Mouse (Mus musculus) heart, embryonic 16.5 days (tissue): ENCODE data around the gene Dzip1. TPM values are rescaled to one million over a fixed set of nuclear protein-coding genes. Genes with fewer than 3 reads are reported as not detected.

Experiments used
- ATAC-seq: fragments of 200-750 bp; cut with Nextera tagmentation; replicated peaks from 2 replicates; pipeline ENCODE4 v1.8.0; 2017; ENCODE audit warnings: moderate number of reproducible peaks; ENCODE audit not compliant: insufficient read depth, low FRiP score; ENCODE audit errors: extremely low read depth
- H3K27ac ChIP-seq: fragments of 300-500 bp; sonication (generic); 2 replicates; pipeline ENCODE4 v1.5.1; 2014; ENCODE audit warnings: mild to moderate bottlenecking, low read length, control low read depth, moderate library complexity
- H3K27me3 ChIP-seq: fragments of 300-500 bp; sonication (generic); 2 replicates; pipeline ENCODE4 v1.6.1; 2014; ENCODE audit warnings: low read length, mixed read lengths; ENCODE audit not compliant: control insufficient read depth, insufficient read depth
- H3K36me3 ChIP-seq: fragments of 300-500 bp; sonication (generic); 2 replicates; pipeline ENCODE4 v1.6.1; 2014; ENCODE audit not compliant: control insufficient read depth, insufficient read depth
- H3K4me1 ChIP-seq: fragments of 300-500 bp; sonication (generic); 2 replicates; pipeline ENCODE4 v1.6.1; 2014; ENCODE audit warnings: low read length, mixed read lengths; ENCODE audit not compliant: control insufficient read depth, insufficient read depth
- H3K4me2 ChIP-seq: fragments of 300-500 bp; sonication (generic); 2 replicates; pipeline ENCODE4 v1.6.1; 2014; ENCODE audit warnings: low read depth, mild to moderate bottlenecking, control low read depth, low read length
- H3K4me3 ChIP-seq: fragments of 300-500 bp; sonication (generic); 2 replicates; pipeline ENCODE4 v1.5.1; 2014; ENCODE audit warnings: mild to moderate bottlenecking, control low read depth, low read length
- H3K9ac ChIP-seq: fragments of 300-500 bp; sonication (generic); 2 replicates; pipeline ENCODE4 v1.6.1; 2014; ENCODE audit warnings: low read length, control low read depth
- H3K9me3 ChIP-seq: fragments of 300-500 bp; sonication (generic); replicated peaks from 2 replicates; pipeline ENCODE4 v1.6.1; 2016; ENCODE audit warnings: low read length; ENCODE audit not compliant: control insufficient read depth
- WGBS: fragments of 180-500 bp; shearing (Covaris S2); extraction: QIAGEN DNeasy Blood & Tissue Kit; methylation state at CpG from one replicate; pipeline ENCODE4 v1.1.7; 2014; 5-methylcytosine and 5-hydroxymethylcytosine counted together
- polyA plus RNA-seq: library from polyadenylated mRNA; unstranded; fragments of >200 nt; fragmentation: Nextera tagmentation; extraction: Ambion mirVana; gene quantifications from 2 replicates; pipeline ENCODE4 v1.2.1, GENCODE M21; 2015

Dzip1 gene
- polyA plus RNA-seq, 1 experiment from 2014 or later: 5.0 TPM

GRCm38 (mm10) chr14:118838556-118839120 lies 86.6 kb downstream of the Dzip1 start:
- H3K4me2 ChIP-seq: no peak overlapping the region
- H3K27me3 ChIP-seq: no peaks in the 10 kb centered on the region
- H3K4me1 ChIP-seq: no peaks in the 10 kb centered on the region
- H3K9ac ChIP-seq: no peak overlapping the region
- 68% methylated on average over 8 of the region's 8 CpGs for WGBS
- no peaks in the 10 kb centered on the region for H3K9me3 ChIP-seq
- no peak overlapping the region for H3K27ac ChIP-seq
- no peak overlapping the region for H3K4me3 ChIP-seq
- no peaks in the 10 kb centered on the region for H3K36me3 ChIP-seq
- ATAC-seq: no peak

DNA sequence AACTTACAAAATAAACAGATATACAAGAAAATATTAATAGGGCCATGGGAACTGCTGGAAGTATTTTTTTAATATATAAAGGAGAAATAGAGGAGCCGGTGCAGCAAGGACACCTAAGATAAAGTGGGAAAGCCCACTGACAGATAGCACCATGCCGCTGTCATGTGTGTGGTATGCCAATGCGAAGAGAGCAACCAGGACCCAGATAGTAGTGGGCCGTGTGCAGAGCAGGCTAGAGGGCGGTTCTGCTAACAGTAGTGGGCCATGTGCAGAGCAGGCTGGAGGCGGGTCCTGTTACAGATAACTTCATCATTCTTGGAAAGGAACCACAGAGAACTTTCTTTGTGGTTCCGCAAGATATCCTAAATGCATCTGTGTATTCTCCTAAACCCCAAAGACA lies 88.5 kb downstream of the Dzip1 start:
- no peaks in the 10 kb centered on the region for H3K36me3 ChIP-seq
- no peak overlapping the region for H3K4me2 ChIP-seq
- H3K27me3 ChIP-seq: no peaks in the 10 kb centered on the region; the same call in 1 of the 2 replicates
- H3K4me3 ChIP-seq: no peak overlapping the region
- H3K27ac ChIP-seq: no peak overlapping the region
- H3K9ac ChIP-seq: no peak overlapping the region
- ATAC-seq: no peak
- WGBS: 75% methylated on average over 7 of the region's 7 CpGs
- H3K4me1 ChIP-seq: no peaks in the 10 kb centered on the region
- H3K9me3 ChIP-seq: no peaks in the 10 kb centered on the region

GRCm38 (mm10) chr14:118836145-118836544 lies 89.1 kb downstream of the Dzip1 start:
- no peaks in the 10 kb centered on the region for H3K36me3 ChIP-seq
- WGBS: 79% methylated on average over 11 of the region's 11 CpGs

GRCm38 (mm10) chr14:118834313-118834712 lies 90.9 kb downstream of the Dzip1 start:
- Histone ChIP-seq H3K4me1 (no peaks in the 10 kb centered on the region), H3K27ac (no peak overlapping the region), H3K9ac (no peak overlapping the region), H3K4me2 (no peak overlapping the region), H3K27me3 (no peaks in the 10 kb centered on the region; the same call in 1 of the 2 replicates), H3K36me3 (no peaks in the 10 kb centered on the region), H3K4me3 (no peak overlapping the region), H3K9me3 (no peaks in the 10 kb centered on the region)
- no peak for ATAC-seq
- 29% methylated on average over 7 of the region's 7 CpGs for WGBS

More at GRCm38 (mm10) chr14:118836145-118836544, 89.1 kb downstream of the Dzip1 start:
- Histone ChIP-seq H3K9me3 (no peaks in the 10 kb centered on the region), H3K4me2 (no peak overlapping the region), H3K4me3 (no peak overlapping the region), H3K4me1 (no peaks in the 10 kb centered on the region), H3K27ac (no peak overlapping the region), H3K27me3 (no peaks in the 10 kb centered on the region; the same call in 1 of the 2 replicates), H3K9ac (no peak overlapping the region)
- no peak for ATAC-seq

GRCm38 (mm10) chr14:118833241-118833640 lies 92.0 kb downstream of the Dzip1 start:
- 79% methylated on average over 6 of the region's 6 CpGs for WGBS
- Histone ChIP-seq H3K9me3 (no peaks in the 10 kb centered on the region), H3K27ac (no peak overlapping the region), H3K4me1 (no peaks in the 10 kb centered on the region), H3K4me3 (no peak overlapping the region), H3K27me3 (no peaks in the 10 kb centered on the region; the same call in 1 of the 2 replicates), H3K36me3 (no peaks in the 10 kb centered on the region), H3K4me2 (no peak overlapping the region), H3K9ac (no peak overlapping the region)
- ATAC-seq: no peak

DNA sequence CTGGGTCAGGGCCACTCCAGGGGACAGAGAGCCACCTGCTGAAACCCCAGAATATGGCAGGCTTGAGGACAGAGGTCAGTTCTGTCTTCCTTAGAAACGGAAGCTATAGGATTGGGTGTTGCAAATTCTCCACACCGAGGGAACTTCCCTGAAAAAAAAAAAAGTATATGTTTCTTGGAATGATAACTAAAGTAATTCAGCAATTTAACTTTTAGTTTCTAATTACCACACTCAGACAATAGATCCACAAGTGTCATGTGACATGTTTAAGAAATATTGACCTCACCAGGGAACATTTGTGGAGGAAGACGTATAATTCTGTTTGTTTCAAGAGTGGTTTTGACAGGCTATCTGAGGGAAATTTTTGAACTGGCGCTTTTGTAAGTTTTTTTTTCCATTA lies 93.7 kb downstream of the Dzip1 start:
- WGBS: 73% methylated on average over 4 of the region's 4 CpGs
- Histone ChIP-seq H3K9me3 (no peaks in the 10 kb centered on the region), H3K9ac (no peak overlapping the region), H3K27ac (no peak overlapping the region), H3K4me2 (no peak overlapping the region), H3K27me3 (no peaks in the 10 kb centered on the region; the same call in 1 of the 2 replicates), H3K36me3 (no peaks in the 10 kb centered on the region), H3K4me3 (no peak overlapping the region), H3K4me1 (no peaks in the 10 kb centered on the region)
- ATAC-seq: no peak

- no peak overlapping the region for H3K9ac ChIP-seq
- WGBS: 86% methylated on average over 11 of the region's 11 CpGs
- H3K27ac ChIP-seq: no peak overlapping the region
- no peak overlapping the region for H3K4me2 ChIP-seq
- no peak for ATAC-seq
- H3K9me3 ChIP-seq: no peaks in the 10 kb centered on the region
- H3K36me3 ChIP-seq: no peaks in the 10 kb centered on the region
- H3K27me3 ChIP-seq: no peaks in the 10 kb centered on the region; the same call in 1 of the 2 replicates
- no peak overlapping the region for H3K4me3 ChIP-seq
- no peaks in the 10 kb centered on the region for H3K4me1 ChIP-seq
These were observed 95.7 kb downstream of the Dzip1 start for GRCm38 (mm10) chr14:118829331-118830095.

GRCm38 (mm10) chr14:118827283-118827904 lies 97.9 kb downstream of the Dzip1 start:
- no peak overlapping the region for H3K9ac ChIP-seq
- no peak overlapping the region for H3K4me3 ChIP-seq
- 42% methylated on average over 7 of the region's 7 CpGs for WGBS
- no peaks in the 10 kb centered on the region; the same call in 1 of the 2 replicates for H3K27me3 ChIP-seq
- H3K4me2 ChIP-seq: no peak overlapping the region
- H3K27ac ChIP-seq: no peak overlapping the region
- H3K4me1 ChIP-seq: no peaks in the 10 kb centered on the region
- no peaks in the 10 kb centered on the region for H3K36me3 ChIP-seq
- no peaks in the 10 kb centered on the region for H3K9me3 ChIP-seq
- no peak for ATAC-seq

DNA sequence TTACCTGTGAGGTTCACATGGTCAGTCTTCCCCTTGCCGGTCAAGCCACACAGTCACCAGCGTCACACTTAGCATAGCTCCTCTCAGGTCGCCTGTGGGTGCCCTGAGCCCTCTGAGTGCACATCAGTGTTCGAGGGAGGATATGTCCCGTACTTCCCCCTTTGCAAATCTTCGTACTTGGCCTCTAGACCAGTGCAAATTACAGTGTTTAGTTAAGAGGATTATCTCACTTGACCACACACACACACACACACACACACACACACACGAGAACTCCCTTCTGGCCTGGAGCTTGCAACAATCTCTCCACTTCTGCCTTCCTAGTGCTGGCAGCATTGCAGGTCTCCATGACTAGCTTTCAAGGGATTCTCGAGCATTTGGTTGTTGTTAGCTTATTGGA lies 98.9 kb downstream of the Dzip1 start:
- 72% methylated on average over 8 of the region's 8 CpGs for WGBS
- no peaks in the 10 kb centered on the region for H3K9me3 ChIP-seq
- no peak overlapping the region for H3K4me3 ChIP-seq
- no peak overlapping the region for H3K4me2 ChIP-seq
- H3K27me3 ChIP-seq: peaks cover under 1% of the 10 kb centered on the region; the same call in 1 of the 2 replicates
- no peaks in the 10 kb centered on the region for H3K36me3 ChIP-seq
- H3K27ac ChIP-seq: no peak overlapping the region
- no peak for ATAC-seq
- no peak overlapping the region for H3K9ac ChIP-seq
- no peaks in the 10 kb centered on the region for H3K4me1 ChIP-seq
